Mouse (Mus musculus) cortical plate, adult 2 months (tissue): Measurements from ENCODE around the gene Lipt2.

ENCODE experiments used
- CTCF ChIP-seq: fragments of 200-500 bp; IDR thresholded peaks from 2 replicates; pipeline ENCODE4 v1.5.1; 2011; ENCODE audit warnings: mild to moderate bottlenecking, control low read depth, low read length; ENCODE audit not compliant: insufficient read depth; ENCODE audit errors: extremely low read depth
- POLR2A ChIP-seq: fragments of 200-500 bp; IDR thresholded peaks from 2 replicates; pipeline ENCODE4 v1.6.1; 2011; ENCODE audit warnings: mild to moderate bottlenecking, low read length, control low read depth; ENCODE audit not compliant: insufficient read depth; ENCODE audit errors: extremely low read depth

GRCm38 (mm10) chr7:100176269-100176668 is 17.2 kb downstream of the Lipt2 start, which contains the start of gene Kcne3:
- no peak for TF ChIP-seq CTCF
- no peak for TF ChIP-seq POLR2A
